Mouse (Mus musculus) testis, adult 2 months (tissue): Measurements from ENCODE around the gene Fam173a.
"Not testable (repeated sequence)": the region's sequence is repeated elsewhere in the genome, so short reads cannot be mapped to it uniquely, and the experiment has no call there.

Source experiments
- CTCF ChIP-seq: fragments of 200-500 bp; IDR thresholded peaks from 2 replicates; pipeline ENCODE4 v1.5.1; 2012; ENCODE audit warnings: low read depth, mild to moderate bottlenecking, inconsistent platforms, low read length, moderate library complexity; ENCODE audit not compliant: control insufficient read depth, insufficient read depth, insufficient replicate concordance
- POLR2A ChIP-seq: fragments of 200-500 bp; IDR thresholded peaks from 2 replicates; pipeline ENCODE4 v1.6.1; 2012; ENCODE audit warnings: low read depth, mild to moderate bottlenecking, inconsistent platforms, low read length, moderate library complexity; ENCODE audit not compliant: control insufficient read depth

GRCm38 (mm10) chr17:25807452-25807851 is 14.8 kb upstream of the Fam173a start:
- not testable (repeated sequence) for TF ChIP-seq CTCF, POLR2A
